Mouse (Mus musculus) midbrain, postnatal 0 days (tissue): ENCODE data around the gene Map7. TPM values are rescaled to one million over a fixed set of nuclear protein-coding genes. Genes with fewer than 3 reads are reported as not detected.

Experiments used
- ATAC-seq: fragments of 200-750 bp; cut with Nextera tagmentation; 2 replicates; pipeline ENCODE4 v1.8.0; 2017; ENCODE audit warnings: moderate number of reproducible peaks, mild to moderate bottlenecking, moderate TSS enrichment, moderate library complexity; ENCODE audit not compliant: low FRiP score
- DNase-seq: peaks from one replicate; pipeline ENCODE4 v3.0.0-alpha.2; 2015; ENCODE audit warnings: low spot score
- H3K27ac ChIP-seq: fragments of 300-500 bp; sonication (generic); 2 replicates; pipeline ENCODE4 v1.5.1; 2014; ENCODE audit warnings: low read depth, mild to moderate bottlenecking, low read length, mixed read lengths
- H3K27me3 ChIP-seq: fragments of 300-500 bp; sonication (generic); 2 replicates; pipeline ENCODE4 v1.6.1; 2014; ENCODE audit warnings: low read length, control low read depth, mixed read lengths; ENCODE audit not compliant: insufficient read depth
- H3K36me3 ChIP-seq: fragments of 300-500 bp; sonication (generic); 2 replicates; pipeline ENCODE4 v1.6.1; 2014; ENCODE audit warnings: low read length, control low read depth, mixed read lengths; ENCODE audit not compliant: insufficient read depth
- H3K4me1 ChIP-seq: fragments of 300-500 bp; sonication (generic); 2 replicates; pipeline ENCODE4 v1.6.1; 2014; ENCODE audit warnings: mild to moderate bottlenecking, control low read depth, antibody characterized with exemption, low read length, mixed read lengths; ENCODE audit not compliant: insufficient read depth
- H3K4me2 ChIP-seq: fragments of 300-500 bp; sonication (generic); 2 replicates; pipeline ENCODE4 v1.6.1; 2014; ENCODE audit warnings: low read depth, mild to moderate bottlenecking, low read length, mixed read lengths; ENCODE audit not compliant: poor library complexity, severe bottlenecking
- H3K4me3 ChIP-seq: fragments of 300-500 bp; sonication (generic); 2 replicates; pipeline ENCODE4 v1.5.1; 2014; ENCODE audit warnings: low read depth, mild to moderate bottlenecking, low read length, moderate library complexity
- H3K9ac ChIP-seq: fragments of 300-500 bp; sonication (generic); replicated peaks from 2 replicates; pipeline ENCODE4 v1.6.1; 2014; ENCODE audit warnings: mild to moderate bottlenecking, low read length, moderate library complexity, mixed read lengths; ENCODE audit not compliant: poor library complexity, severe bottlenecking
- H3K9me3 ChIP-seq: fragments of 300-500 bp; sonication (generic); 2 replicates; pipeline ENCODE4 v1.6.1; 2016; ENCODE audit warnings: low read length, control low read depth
- CTCF ChIP-seq: IDR thresholded peaks from 2 replicates; pipeline ENCODE4 v1.5.1; 2016; ENCODE audit warnings: antibody characterized with exemption, mild to moderate bottlenecking
- WGBS: fragments of 180-500 bp; shearing (Covaris S2); extraction: QIAGEN DNeasy Blood & Tissue Kit; methylation state at CpG from one replicate; pipeline ENCODE4 v1.1.7; 2014; 5-methylcytosine and 5-hydroxymethylcytosine counted together
- polyA plus RNA-seq: library from polyadenylated mRNA; unstranded; fragments of >200 nt; fragmentation: Nextera tagmentation; extraction: Ambion mirVana; gene quantifications from 2 replicates; pipeline ENCODE4 v1.2.1, GENCODE M21; 2015
- total RNA-seq: library from RNA; depleted of rRNA; stranded (reverse); fragments of >200 nt; gene quantifications from 2 replicates; pipeline ENCODE4 v1.2.3, GENCODE M21; 2014

Gene Map7
- total and polyA plus RNA-seq, 2 experiments from 2014 or later = 8.3 to 8.7 TPM

GRCm38 (mm10) chr10:20206966-20207365, 58.7 kb downstream of the Map7 start:
- DNase-seq (no peak), ATAC-seq (no peak)
- TF ChIP-seq CTCF = no peak
- no peak overlapping the region for H3K27ac ChIP-seq
- 77% methylated on average over 7 of the region's 7 CpGs for WGBS
- no peaks in the 10 kb centered on the region for H3K4me1 ChIP-seq
- no peaks in the 10 kb centered on the region for H3K27me3 ChIP-seq
- H3K9ac ChIP-seq = no peak overlapping the region
- no peak overlapping the region for H3K4me2 ChIP-seq
- H3K4me3 ChIP-seq = no peak overlapping the region
- no peaks in the 10 kb centered on the region for H3K9me3 ChIP-seq
- no peaks in the 10 kb centered on the region for H3K36me3 ChIP-seq

GRCm38 (mm10) chr10:20209609-20210341, 61.5 kb downstream of the Map7 start:
- no peaks in the 10 kb centered on the region for H3K4me1 ChIP-seq
- ATAC-seq (no peak), DNase-seq (no peak)
- H3K27ac ChIP-seq = no peak overlapping the region
- WGBS = 90% methylated on average over 5 of the region's 5 CpGs
- no peaks in the 10 kb centered on the region for H3K36me3 ChIP-seq
- no peak overlapping the region for H3K4me3 ChIP-seq
- H3K27me3 ChIP-seq = no peaks in the 10 kb centered on the region
- no peak for TF ChIP-seq CTCF
- H3K9me3 ChIP-seq = no peaks in the 10 kb centered on the region
- no peak overlapping the region for H3K9ac ChIP-seq
- H3K4me2 ChIP-seq = no peak overlapping the region

GRCm38 (mm10) chr10:20214418-20214817, 66.1 kb downstream of the Map7 start:
- ATAC-seq (no peak), DNase-seq (no peak)
- 81% methylated on average over 4 of the region's 4 CpGs for WGBS
- Histone ChIP-seq H3K27ac (no peak overlapping the region), H3K4me1 (no peaks in the 10 kb centered on the region), H3K36me3 (no peaks in the 10 kb centered on the region), H3K27me3 (no peaks in the 10 kb centered on the region), H3K9ac (no peak overlapping the region), H3K9me3 (no peaks in the 10 kb centered on the region), H3K4me2 (no peak overlapping the region), H3K4me3 (no peak overlapping the region)
- no peak for TF ChIP-seq CTCF

- Histone ChIP-seq H3K36me3 (no peaks in the 10 kb centered on the region), H3K4me2 (no peak overlapping the region), H3K4me3 (no peak overlapping the region), H3K9me3 (no peaks in the 10 kb centered on the region), H3K4me1 (no peaks in the 10 kb centered on the region), H3K27me3 (no peaks in the 10 kb centered on the region), H3K27ac (no peak overlapping the region), H3K9ac (no peak overlapping the region)
- TF ChIP-seq CTCF = no peak
- DNase-seq (no peak), ATAC-seq (no peak)
- 83% methylated on average over 6 of the region's 6 CpGs for WGBS
Observed at GRCm38 (mm10) chr10:20216982-20217381, 68.7 kb downstream of the Map7 start.

GRCm38 (mm10) chr10:20218866-20219265, 70.6 kb downstream of the Map7 start:
- Histone ChIP-seq H3K9ac (no peak overlapping the region), H3K9me3 (no peaks in the 10 kb centered on the region), H3K4me3 (no peak overlapping the region), H3K4me2 (no peak overlapping the region), H3K36me3 (no peaks in the 10 kb centered on the region), H3K27ac (no peak overlapping the region), H3K4me1 (no peaks in the 10 kb centered on the region), H3K27me3 (no peaks in the 10 kb centered on the region)
- no peak for ATAC-seq
- WGBS = 75% methylated on average over 4 of the region's 4 CpGs
- no peak for TF ChIP-seq CTCF
- DNase-seq = no peak

- no peaks in the 10 kb centered on the region for H3K9me3 ChIP-seq
- no peaks in the 10 kb centered on the region for H3K4me1 ChIP-seq
- DNase-seq (no peak), ATAC-seq (no peak)
- no peak overlapping the region for H3K4me2 ChIP-seq
- no peak for TF ChIP-seq CTCF
- 84% methylated on average over 8 of the region's 8 CpGs for WGBS
- no peak overlapping the region for H3K9ac ChIP-seq
- H3K27ac ChIP-seq = no peak overlapping the region
- H3K4me3 ChIP-seq = no peak overlapping the region
- H3K36me3 ChIP-seq = no peaks in the 10 kb centered on the region
- H3K27me3 ChIP-seq = no peaks in the 10 kb centered on the region
Observed at GRCm38 (mm10) chr10:20219538-20219937, 71.3 kb downstream of the Map7 start.
